Mouse (Mus musculus): ENCODE measurements at regions not wholly inside any gene's neighbourhood (a gene's known extent, or its start where the extent isn't known, plus 50 kb on each side); places are given as distances from the start of the nearest gene placed in this dataset.

DNA sequence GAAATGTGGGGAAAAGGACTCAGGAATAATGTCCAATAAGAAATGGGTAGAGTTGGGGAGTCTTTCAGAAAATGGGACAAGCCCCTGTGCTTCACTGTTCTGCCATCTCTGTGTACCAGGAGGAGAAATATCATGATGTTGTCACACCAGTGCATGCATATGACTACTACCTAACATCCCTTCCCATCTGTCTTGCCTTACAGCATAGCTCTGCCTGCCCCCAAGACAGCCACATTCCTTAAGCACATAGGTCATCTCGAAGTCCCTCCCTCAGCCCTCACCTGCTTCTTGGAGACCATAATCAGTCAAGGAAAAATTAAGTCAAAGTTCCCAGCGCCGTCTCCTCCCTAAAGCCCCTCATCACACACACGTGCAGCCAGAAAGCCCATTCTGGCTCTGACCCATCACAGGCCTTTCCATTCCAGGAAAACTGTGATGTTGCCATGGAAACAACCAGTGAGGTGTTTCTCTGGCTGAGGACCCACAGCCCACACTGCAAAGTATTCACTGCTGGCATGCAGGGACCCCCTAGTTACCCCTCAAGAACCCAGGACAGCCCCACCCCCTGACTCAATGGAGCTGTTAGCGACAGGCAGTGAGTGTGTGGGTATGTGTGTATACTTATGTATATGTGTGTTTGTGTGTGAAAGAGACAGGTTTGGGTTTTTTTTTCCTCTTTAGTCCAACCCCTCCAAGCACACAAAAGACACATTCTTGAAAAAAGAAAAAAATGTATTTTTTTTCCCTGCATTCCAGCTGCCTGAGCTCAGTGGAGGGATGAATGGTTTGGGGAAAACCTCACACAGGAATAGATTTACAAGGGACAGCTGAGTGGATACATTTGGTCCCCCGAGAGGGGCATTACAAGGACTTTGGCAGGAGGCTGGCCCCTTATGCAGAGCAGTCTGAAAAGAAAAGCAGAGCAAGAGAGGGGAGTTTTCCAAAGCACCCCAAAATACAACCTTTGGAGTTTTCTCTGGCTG lies 205.5 kb downstream of the Snx19 start:
- no peak overlapping the region for H3K27ac ChIP-seq (ENCODE audit: low read depth)
- no peaks in the 10 kb centered on the region for H3K36me3 ChIP-seq (replicated peaks; ENCODE audit: control insufficient read depth, insufficient read depth, low read length)
- no peaks in the 10 kb centered on the region for H3K9me3 ChIP-seq (replicated peaks; ENCODE audit: control insufficient read depth, low read length)
- no peak for TF ChIP-seq EP300 (IDR thresholded peaks at IDR 0.05; ENCODE audit: low read depth)
- no peak for TF ChIP-seq CTCF (IDR thresholded peaks at IDR 0.05; ENCODE audit: low read depth)
- peak; percentile 19 for DNase-seq (ENCODE audit: low spot score)
- no peak overlapping the region for H3K4me2 ChIP-seq (ENCODE audit: low read depth, low read length)
- H3K4me3 ChIP-seq (ENCODE audit: low read depth, low read length), result no peak overlapping the region
- no peak overlapping the region for H3K9ac ChIP-seq (replicated peaks; ENCODE audit: low read depth, low read length)
- H3K4me1 ChIP-seq (ENCODE audit: control insufficient read depth, insufficient read depth), result no peaks in the 10 kb centered on the region
- ATAC-seq (ENCODE audit: insufficient read depth, low read depth), result peak; percentile 51; the same call in 1 of the 2 replicates
- WGBS, result 58% methylated on average over 6 of the region's 6 CpGs
- no peaks in the 10 kb centered on the region for H3K27me3 ChIP-seq (ENCODE audit: control insufficient read depth, insufficient read depth, low read length)

DNA sequence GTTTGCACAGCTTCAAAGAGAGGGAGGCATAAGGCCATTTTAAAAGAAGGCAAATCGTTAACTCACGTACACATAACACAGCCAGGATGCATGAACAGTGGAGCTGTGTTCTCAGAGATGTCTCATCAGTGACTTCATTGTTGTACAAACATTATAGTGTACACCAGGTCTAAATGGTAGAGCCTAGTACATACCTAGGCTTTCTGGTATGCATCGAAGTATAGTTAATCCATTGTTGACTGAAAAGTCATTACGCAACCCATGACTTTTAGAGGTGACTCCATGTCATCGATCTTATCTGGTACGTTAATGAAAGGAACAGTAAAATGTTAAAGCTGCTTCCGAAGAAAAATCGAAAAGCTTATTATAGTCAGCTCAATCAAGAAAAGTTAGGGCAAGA lies 198.7 kb downstream of the Snx19 start:
- Histone ChIP-seq H3K4me2 (ENCODE audit: low read depth, low read length) (no peak overlapping the region), H3K36me3 (replicated peaks; ENCODE audit: control insufficient read depth, insufficient read depth, low read length) (no peaks in the 10 kb centered on the region), H3K27ac (ENCODE audit: low read depth) (no peak overlapping the region), H3K4me1 (ENCODE audit: control insufficient read depth, insufficient read depth) (no peaks in the 10 kb centered on the region), H3K27me3 (ENCODE audit: control insufficient read depth, insufficient read depth, low read length) (no peaks in the 10 kb centered on the region), H3K4me3 (ENCODE audit: low read depth, low read length) (no peak overlapping the region), H3K9ac (replicated peaks; ENCODE audit: low read depth, low read length) (no peak overlapping the region), H3K9me3 (replicated peaks; ENCODE audit: control insufficient read depth, low read length) (no peaks in the 10 kb centered on the region)
- DNase-seq (ENCODE audit: low spot score) (no peak), ATAC-seq (ENCODE audit: insufficient read depth, low read depth) (no peak)
- no peak for TF ChIP-seq EP300 (IDR thresholded peaks at IDR 0.05; ENCODE audit: low read depth)
- 86% methylated on average over 8 of the region's 8 CpGs for WGBS

DNA sequence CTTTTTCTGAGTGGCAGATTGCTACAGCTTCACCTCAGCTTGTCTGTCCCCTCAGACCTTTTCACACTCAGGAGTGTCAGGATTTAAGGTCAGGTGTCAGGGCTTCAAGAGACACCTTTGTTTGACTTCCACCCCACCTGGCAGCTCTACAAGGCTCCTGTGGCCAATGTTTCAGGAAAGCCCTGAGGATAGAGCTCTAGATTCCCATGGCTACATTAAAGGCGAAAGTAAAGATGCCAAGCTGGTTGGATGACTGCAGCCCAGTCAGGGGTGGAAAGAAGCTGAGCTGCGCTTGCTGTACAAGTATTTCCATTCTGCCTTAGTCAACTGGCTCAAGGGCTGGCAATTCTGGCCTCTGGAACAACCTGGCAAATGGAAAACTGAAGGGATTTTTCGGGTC lies 198.2 kb downstream of the Snx19 start:
- 79% methylated on average over 3 of the region's 3 CpGs for WGBS
- H3K27ac ChIP-seq (ENCODE audit: low read depth), result no peak overlapping the region
- ATAC-seq (ENCODE audit: insufficient read depth, low read depth), result no peak
- DNase-seq (ENCODE audit: low spot score), result no peak
- no peak overlapping the region for H3K9ac ChIP-seq (replicated peaks; ENCODE audit: low read depth, low read length)
- TF ChIP-seq CTCF (IDR thresholded peaks at IDR 0.05; ENCODE audit: low read depth), result no peak
- TF ChIP-seq EP300 (IDR thresholded peaks at IDR 0.05; ENCODE audit: low read depth), result no peak
- H3K4me1 ChIP-seq (ENCODE audit: control insufficient read depth, insufficient read depth), result no peaks in the 10 kb centered on the region
- H3K9me3 ChIP-seq (replicated peaks; ENCODE audit: control insufficient read depth, low read length), result no peaks in the 10 kb centered on the region
- no peak overlapping the region for H3K4me2 ChIP-seq (ENCODE audit: low read depth, low read length)
- no peaks in the 10 kb centered on the region for H3K27me3 ChIP-seq (ENCODE audit: control insufficient read depth, insufficient read depth, low read length)
- no peak overlapping the region for H3K4me3 ChIP-seq (ENCODE audit: low read depth, low read length)
- H3K36me3 ChIP-seq (replicated peaks; ENCODE audit: control insufficient read depth, insufficient read depth, low read length), result no peaks in the 10 kb centered on the region

DNA sequence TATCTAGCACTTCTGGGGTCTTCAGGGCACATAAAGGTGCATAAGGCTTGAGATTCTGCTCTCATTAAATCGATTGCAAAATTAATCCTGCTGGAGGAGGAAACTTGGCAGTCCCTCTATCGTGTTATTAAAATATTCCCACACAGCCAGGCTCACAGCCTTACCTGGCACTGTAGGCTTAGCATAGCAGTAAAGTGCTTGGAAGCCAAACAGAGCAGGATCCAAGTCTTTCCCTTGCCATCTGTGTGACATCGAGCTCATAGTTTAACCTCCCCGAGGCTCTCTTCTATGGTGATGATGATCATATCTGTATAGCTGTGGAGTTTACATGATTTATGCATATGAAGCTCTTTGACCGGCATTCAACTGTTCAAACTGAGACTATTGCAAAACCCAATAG lies 197.6 kb downstream of the Snx19 start:
- Histone ChIP-seq H3K27ac (ENCODE audit: low read depth) (no peak overlapping the region), H3K4me2 (ENCODE audit: low read depth, low read length) (no peak overlapping the region), H3K9ac (replicated peaks; ENCODE audit: low read depth, low read length) (no peak overlapping the region), H3K9me3 (replicated peaks; ENCODE audit: control insufficient read depth, low read length) (no peaks in the 10 kb centered on the region), H3K4me3 (ENCODE audit: low read depth, low read length) (no peak overlapping the region), H3K27me3 (ENCODE audit: control insufficient read depth, insufficient read depth, low read length) (no peaks in the 10 kb centered on the region), H3K36me3 (replicated peaks; ENCODE audit: control insufficient read depth, insufficient read depth, low read length) (no peaks in the 10 kb centered on the region), H3K4me1 (ENCODE audit: control insufficient read depth, insufficient read depth) (no peaks in the 10 kb centered on the region)
- 80% methylated on average over 5 of the region's 5 CpGs for WGBS
- DNase-seq (ENCODE audit: low spot score) (no peak), ATAC-seq (ENCODE audit: insufficient read depth, low read depth) (no peak)
- TF ChIP-seq CTCF (IDR thresholded peaks at IDR 0.05; ENCODE audit: low read depth), result no peak
- no peak for TF ChIP-seq EP300 (IDR thresholded peaks at IDR 0.05; ENCODE audit: low read depth)

DNA sequence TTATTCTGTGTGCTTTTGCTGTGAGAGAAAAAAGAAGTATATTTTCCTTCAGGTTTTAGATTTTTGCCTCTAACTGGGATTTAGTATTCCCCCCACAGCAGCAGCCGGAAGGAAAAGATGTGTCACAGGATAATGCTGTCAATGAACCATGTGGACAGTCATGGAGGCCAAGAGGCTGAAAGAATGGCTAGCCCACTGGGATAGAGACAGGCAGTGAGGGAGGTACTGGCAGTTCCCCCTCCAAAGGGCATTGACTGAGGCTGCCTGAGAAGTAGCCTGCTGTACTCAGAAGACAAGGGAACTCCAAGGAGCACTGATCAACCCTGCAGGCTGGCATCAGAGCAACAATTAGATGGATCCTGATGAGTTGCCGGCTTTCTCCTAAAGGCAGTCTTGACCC lies 192.4 kb downstream of the Snx19 start:
- H3K4me3 ChIP-seq (ENCODE audit: low read depth, low read length), result no peak overlapping the region
- H3K27me3 ChIP-seq (ENCODE audit: control insufficient read depth, insufficient read depth, low read length), result no peaks in the 10 kb centered on the region
- no peaks in the 10 kb centered on the region for H3K9me3 ChIP-seq (replicated peaks; ENCODE audit: control insufficient read depth, low read length)
- no peak overlapping the region for H3K4me2 ChIP-seq (ENCODE audit: low read depth, low read length)
- no peak for ATAC-seq (ENCODE audit: insufficient read depth, low read depth)
- TF ChIP-seq CTCF (IDR thresholded peaks at IDR 0.05; ENCODE audit: low read depth) (no peak), EP300 (IDR thresholded peaks at IDR 0.05; ENCODE audit: low read depth) (no peak)
- 79% methylated on average over 2 of the region's 2 CpGs for WGBS
- no peak for DNase-seq (ENCODE audit: low spot score)
- H3K4me1 ChIP-seq (ENCODE audit: control insufficient read depth, insufficient read depth), result no peaks in the 10 kb centered on the region
- H3K9ac ChIP-seq (replicated peaks; ENCODE audit: low read depth, low read length), result no peak overlapping the region
- no peaks in the 10 kb centered on the region for H3K36me3 ChIP-seq (replicated peaks; ENCODE audit: control insufficient read depth, insufficient read depth, low read length)
- H3K27ac ChIP-seq (ENCODE audit: low read depth), result no peak overlapping the region

DNA sequence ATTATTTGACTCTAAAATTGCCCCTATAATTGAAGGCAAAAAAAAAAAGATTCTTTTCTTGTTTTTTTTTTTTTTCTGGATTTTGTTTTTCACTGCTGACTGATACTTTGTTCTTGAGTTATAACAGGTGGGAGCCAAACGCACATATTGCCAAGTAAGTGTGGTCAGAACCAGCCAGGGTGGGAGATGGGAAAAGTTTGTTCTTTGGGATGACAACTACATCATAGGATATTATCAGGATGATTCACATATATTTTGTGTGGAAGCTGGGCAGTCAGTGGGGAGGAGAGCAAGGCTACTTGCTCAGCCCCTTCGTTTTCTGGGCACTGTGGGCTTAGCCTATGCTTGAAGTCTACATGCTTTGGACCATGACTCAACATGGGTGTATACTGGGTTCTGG lies 191.3 kb downstream of the Snx19 start:
- no peaks in the 10 kb centered on the region for H3K27me3 ChIP-seq (ENCODE audit: control insufficient read depth, insufficient read depth, low read length)
- ATAC-seq (ENCODE audit: insufficient read depth, low read depth) (no peak), DNase-seq (ENCODE audit: low spot score) (no peak)
- H3K27ac ChIP-seq (ENCODE audit: low read depth), result no peak overlapping the region
- TF ChIP-seq CTCF (IDR thresholded peaks at IDR 0.05; ENCODE audit: low read depth), result no peak
- TF ChIP-seq EP300 (IDR thresholded peaks at IDR 0.05; ENCODE audit: low read depth), result no peak
- H3K4me1 ChIP-seq (ENCODE audit: control insufficient read depth, insufficient read depth), result no peaks in the 10 kb centered on the region
- no peak overlapping the region for H3K4me2 ChIP-seq (ENCODE audit: low read depth, low read length)
- H3K9me3 ChIP-seq (replicated peaks; ENCODE audit: control insufficient read depth, low read length), result no peaks in the 10 kb centered on the region
- H3K4me3 ChIP-seq (ENCODE audit: low read depth, low read length), result no peak overlapping the region
- H3K36me3 ChIP-seq (replicated peaks; ENCODE audit: control insufficient read depth, insufficient read depth, low read length), result no peaks in the 10 kb centered on the region
- no peak overlapping the region for H3K9ac ChIP-seq (replicated peaks; ENCODE audit: low read depth, low read length)
- WGBS, result 82% methylated on average over 2 of the region's 2 CpGs
